Mouse (Mus musculus): Measurements from ENCODE around the gene Aldoart2. TPM values are rescaled to one million over a fixed set of nuclear protein-coding genes. Genes with fewer than 3 reads are reported as not detected.

Gene Aldoart2
- polyA plus RNA-seq, 2 experiments, result not detected

DNA sequence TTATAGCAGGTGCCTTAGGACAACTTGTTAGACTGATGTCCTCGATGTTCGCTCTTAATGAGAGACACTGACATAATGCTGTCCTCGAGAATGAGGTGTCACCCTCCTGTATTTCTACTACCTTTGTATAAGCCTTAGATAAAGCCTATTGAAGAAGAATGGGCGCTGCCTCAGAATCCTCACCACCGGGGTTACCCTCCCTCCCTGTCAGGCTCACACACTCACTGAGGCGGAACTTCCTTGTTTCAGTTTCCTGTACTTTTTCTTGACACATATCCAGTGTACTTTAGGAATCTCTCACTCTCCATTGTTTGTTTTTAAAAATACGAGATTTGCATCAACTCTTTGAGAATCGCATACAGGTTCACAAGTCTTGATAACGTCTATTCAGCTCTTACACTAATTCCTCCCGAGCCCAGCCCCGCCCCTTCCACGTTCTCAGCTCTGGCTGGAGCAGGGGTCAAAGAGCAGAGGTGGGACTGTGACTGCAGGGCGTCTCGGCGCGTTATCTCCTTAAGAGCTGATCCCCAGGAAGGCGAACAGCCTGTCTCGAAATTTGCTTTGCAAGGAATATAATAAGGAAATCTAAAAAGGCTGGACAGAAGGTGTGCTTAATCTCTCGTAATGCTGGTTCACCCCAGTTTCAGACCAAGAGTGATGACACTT lies 4.9 kb upstream of the Aldoart2 start:
- Histone ChIP-seq H3K9me3 (ENCODE audit: control insufficient read depth, low read length) (no peaks in the 10 kb centered on the region), H3K27me3 (ENCODE audit: control insufficient read depth, insufficient read depth, low read length) (no peaks in the 10 kb centered on the region), H3K9ac (replicated peaks) (no peak overlapping the region; the same call in 1 of the 2 replicates), H3K4me2 (ENCODE audit: low read depth) (peak overlapping the region; percentile 53), H3K4me1 (replicated peaks; ENCODE audit: control insufficient read depth in 2 of 2, insufficient read depth in 2 of 2, low read length in 1 of 2) (no peaks in the 10 kb centered on the region), H3K36me3 (replicated peaks; ENCODE audit: control insufficient read depth, insufficient read depth, low read depth) (no peaks in the 10 kb centered on the region), H3K4me3 (ENCODE audit: insufficient read depth in 1 of 2, low read depth in 2 of 2, low read length in 2 of 2) (peak overlapping the region; percentile 28 to 39), H3K27ac (no peak overlapping the region)
- WGBS (ENCODE audit: insufficient replicate concordance), result 10% methylated on average over 19 of the region's 19 CpGs
- ATAC-seq (ENCODE audit: insufficient read depth) (no peak), DNase-seq (ENCODE audit: low read depth in 3 of 3, low spot score in 3 of 3) (peak in 1 of 3 experiments; percentile 1)
- TF ChIP-seq EP300 (IDR thresholded peaks at IDR 0.05; ENCODE audit: low read depth) (no peak), CTCF (IDR thresholded peaks at IDR 0.05; ENCODE audit: low read depth) (no peak)

DNA sequence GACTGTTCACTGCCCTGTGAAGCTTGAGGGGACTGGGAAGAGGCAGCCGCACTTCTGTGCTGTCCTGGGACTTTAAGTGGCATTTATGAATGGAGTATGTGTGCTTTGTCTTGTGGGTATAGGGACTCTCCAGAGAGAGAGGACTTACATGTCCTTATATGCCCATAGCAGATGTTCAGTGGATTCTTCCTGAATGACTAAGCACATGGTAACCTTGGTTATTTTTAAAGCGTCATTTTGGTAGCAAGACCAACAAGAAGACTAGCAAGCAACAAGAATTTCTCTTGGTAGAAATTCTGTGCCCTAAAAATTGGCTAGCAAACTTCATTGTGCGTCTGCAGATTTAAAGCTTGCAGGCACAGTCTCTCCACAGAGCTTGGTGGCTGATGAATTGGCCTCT lies 1.3 kb upstream of the Aldoart2 start:
- Histone ChIP-seq H3K4me1 (replicated peaks; ENCODE audit: control insufficient read depth in 2 of 2, insufficient read depth in 2 of 2, low read length in 1 of 2) (no peaks in the 10 kb centered on the region), H3K27ac (no peak overlapping the region), H3K4me2 (ENCODE audit: low read depth) (no peak overlapping the region), H3K4me3 (ENCODE audit: insufficient read depth in 1 of 2, low read depth in 2 of 2, low read length in 2 of 2) (no peak overlapping the region), H3K27me3 (ENCODE audit: control insufficient read depth, insufficient read depth, low read length) (no peaks in the 10 kb centered on the region), H3K9me3 (ENCODE audit: control insufficient read depth, low read length) (no peaks in the 10 kb centered on the region), H3K9ac (replicated peaks) (no peak overlapping the region), H3K36me3 (replicated peaks; ENCODE audit: control insufficient read depth, insufficient read depth, low read depth) (no peaks in the 10 kb centered on the region)
- 75% methylated on average over 3 of the region's 3 CpGs for WGBS (ENCODE audit: insufficient replicate concordance)
- ATAC-seq (ENCODE audit: insufficient read depth), result no peak
- TF ChIP-seq CTCF (IDR thresholded peaks at IDR 0.05; ENCODE audit: low read depth), result no peak
- no peak for TF ChIP-seq EP300 (IDR thresholded peaks at IDR 0.05; ENCODE audit: low read depth)
- DNase-seq (ENCODE audit: low read depth in 3 of 3, low spot score in 3 of 3), result no peak

DNA sequence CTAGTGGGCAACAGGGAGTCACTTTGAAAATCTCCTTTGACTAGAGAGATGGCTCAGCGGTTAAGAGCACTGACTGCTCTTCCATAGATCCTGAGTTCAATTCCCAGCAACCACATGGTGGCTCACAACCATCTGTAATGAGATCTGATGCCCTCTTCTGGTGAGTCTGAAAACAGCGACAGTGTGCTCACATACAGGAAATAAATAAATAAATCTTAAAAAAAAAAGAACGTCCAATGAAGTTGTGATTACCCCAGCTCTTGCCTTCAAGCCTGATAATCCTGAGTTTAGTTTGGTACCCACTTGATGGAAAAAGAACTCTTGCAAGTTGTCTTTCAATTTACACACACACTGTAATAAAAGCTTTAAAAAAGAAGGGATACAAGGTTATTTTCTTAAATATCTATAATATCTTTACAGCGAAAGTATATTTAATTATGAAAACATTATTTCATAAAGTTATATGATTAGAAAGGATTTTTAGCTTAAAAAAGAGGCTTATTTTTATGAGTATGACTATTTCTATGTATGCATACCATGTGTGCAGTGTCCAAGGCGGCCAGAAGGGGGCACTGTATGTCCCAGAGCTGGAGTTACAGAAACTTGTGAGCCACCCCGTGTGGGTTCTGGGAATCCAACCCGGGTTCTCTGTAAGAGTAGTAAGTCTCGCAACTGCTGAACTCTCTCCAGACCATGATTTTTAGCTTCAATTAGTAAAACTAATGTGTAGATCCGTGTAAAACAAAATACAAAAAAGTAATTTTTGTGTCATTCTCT lies 664 bp upstream of the Aldoart2 start:
- Histone ChIP-seq H3K4me1 (replicated peaks; ENCODE audit: control insufficient read depth in 2 of 2, insufficient read depth in 2 of 2, low read length in 1 of 2) (no peaks in the 10 kb centered on the region), H3K9me3 (ENCODE audit: control insufficient read depth, low read length) (no peaks in the 10 kb centered on the region), H3K4me2 (ENCODE audit: low read depth) (no peak overlapping the region), H3K4me3 (ENCODE audit: insufficient read depth in 1 of 2, low read depth in 2 of 2, low read length in 2 of 2) (no peak overlapping the region), H3K27me3 (ENCODE audit: control insufficient read depth, insufficient read depth, low read length) (no peaks in the 10 kb centered on the region), H3K27ac (no peak overlapping the region), H3K36me3 (replicated peaks; ENCODE audit: control insufficient read depth, insufficient read depth, low read depth) (no peaks in the 10 kb centered on the region), H3K9ac (replicated peaks) (no peak overlapping the region)
- DNase-seq (ENCODE audit: low read depth in 3 of 3, low spot score in 3 of 3) (no peak), ATAC-seq (ENCODE audit: insufficient read depth) (no peak)
- peak; percentile 34 for TF ChIP-seq CTCF (IDR thresholded peaks at IDR 0.05; ENCODE audit: low read depth)
- TF ChIP-seq EP300 (IDR thresholded peaks at IDR 0.05; ENCODE audit: low read depth), result no peak
- 65% methylated on average over 9 of the region's 9 CpGs for WGBS (ENCODE audit: insufficient replicate concordance)

GRCm38 (mm10) chr12:55565867-55566266 lies 828 bp downstream of the Aldoart2 start:
- TF ChIP-seq CTCF (IDR thresholded peaks at IDR 0.05; ENCODE audit: low read depth) (0 out of 2 replicates have a peak, but pooled peaks have one; percentile 15), EP300 (IDR thresholded peaks at IDR 0.05; ENCODE audit: low read depth) (no peak)
- 62% methylated on average over 9 of the region's 9 CpGs for WGBS (ENCODE audit: insufficient replicate concordance)

GRCm38 (mm10) chr12:55566837-55567236 lies 1.8 kb downstream of the Aldoart2 start:
- no peak overlapping the region for H3K4me3 ChIP-seq (ENCODE audit: insufficient read depth in 1 of 2, low read depth in 2 of 2, low read length in 2 of 2)
- ATAC-seq (ENCODE audit: insufficient read depth) (no peak), DNase-seq (ENCODE audit: low read depth in 3 of 3, low spot score in 3 of 3) (no peak)
- H3K9ac ChIP-seq (replicated peaks), result no peak overlapping the region
- H3K4me2 ChIP-seq (ENCODE audit: low read depth), result no peak overlapping the region
- no peaks in the 10 kb centered on the region for H3K36me3 ChIP-seq (replicated peaks; ENCODE audit: control insufficient read depth, insufficient read depth, low read depth)
- no peaks in the 10 kb centered on the region for H3K27me3 ChIP-seq (ENCODE audit: control insufficient read depth, insufficient read depth, low read length)
- TF ChIP-seq CTCF (IDR thresholded peaks at IDR 0.05; ENCODE audit: low read depth) (no peak), EP300 (IDR thresholded peaks at IDR 0.05; ENCODE audit: low read depth) (no peak)
- WGBS (ENCODE audit: insufficient replicate concordance), result 69% methylated on average over 5 of the region's 5 CpGs
- no peaks in the 10 kb centered on the region for H3K9me3 ChIP-seq (ENCODE audit: control insufficient read depth, low read length)
- H3K4me1 ChIP-seq (replicated peaks; ENCODE audit: control insufficient read depth in 2 of 2, insufficient read depth in 2 of 2, low read length in 1 of 2), result no peaks in the 10 kb centered on the region
- no peak overlapping the region for H3K27ac ChIP-seq

More at GRCm38 (mm10) chr12:55565867-55566266, 828 bp downstream of the Aldoart2 start:
- H3K27me3 ChIP-seq (ENCODE audit: control insufficient read depth, insufficient read depth, low read length), result no peaks in the 10 kb centered on the region
- no peak overlapping the region for H3K4me3 ChIP-seq (ENCODE audit: insufficient read depth in 1 of 2, low read depth in 2 of 2, low read length in 2 of 2)
- no peak for DNase-seq (ENCODE audit: low read depth in 3 of 3, low spot score in 3 of 3)
- H3K9me3 ChIP-seq (ENCODE audit: control insufficient read depth, low read length), result no peaks in the 10 kb centered on the region
- no peak overlapping the region for H3K9ac ChIP-seq (replicated peaks)
- H3K4me1 ChIP-seq (replicated peaks; ENCODE audit: control insufficient read depth in 2 of 2, insufficient read depth in 2 of 2, low read length in 1 of 2), result no peaks in the 10 kb centered on the region
- no peak for ATAC-seq (ENCODE audit: insufficient read depth)
- no peak overlapping the region for H3K4me2 ChIP-seq (ENCODE audit: low read depth)
- H3K27ac ChIP-seq, result no peak overlapping the region
- no peaks in the 10 kb centered on the region for H3K36me3 ChIP-seq (replicated peaks; ENCODE audit: control insufficient read depth, insufficient read depth, low read depth)
